Mouse (Mus musculus): ENCODE measurements at regions not wholly inside any gene's neighbourhood (a gene's known extent, or its start where the extent isn't known, plus 50 kb on each side); places are given as distances from the start of the nearest gene placed in this dataset.

DNA sequence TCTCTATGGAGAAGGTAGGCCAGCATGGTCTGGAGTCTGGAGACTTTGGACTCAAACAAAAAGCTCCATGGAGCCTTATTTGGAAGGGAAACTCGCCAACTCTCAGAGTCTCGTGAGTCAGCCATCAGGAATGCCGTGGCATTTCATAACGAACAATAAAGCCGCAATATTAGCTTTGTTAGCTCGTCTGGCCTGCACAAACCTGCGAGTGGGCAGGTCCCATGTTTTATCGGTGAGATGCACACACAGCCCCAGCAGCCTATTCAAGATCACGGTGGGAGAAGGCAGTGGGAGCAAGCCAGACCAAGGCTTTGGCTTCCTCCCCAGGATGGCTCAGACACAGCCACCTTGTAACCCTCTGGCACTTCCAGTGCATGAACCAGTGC is 84.4 kb downstream of the Gm11733 start:
- Histone ChIP-seq H3K4me3 (no peak overlapping the region), H3K36me3 (no peaks in the 10 kb centered on the region), H3K9me3 (replicated peaks) (no peaks in the 10 kb centered on the region; the same call in 1 of the 2 replicates), H3K27ac (replicated peaks) (no peak overlapping the region; the same call in 1 of the 2 replicates), H3K27me3 (ENCODE audit: low read depth, poor library complexity, severe bottlenecking) (no peaks in the 10 kb centered on the region), H3K4me1 (peaks cover 9% of the 10 kb centered on the region; the same call in 1 of the 2 replicates)
- DNase-seq (ENCODE audit: low spot score): no peak
- 93% methylated on average over 9 of the region's 9 CpGs for WGBS

DNA sequence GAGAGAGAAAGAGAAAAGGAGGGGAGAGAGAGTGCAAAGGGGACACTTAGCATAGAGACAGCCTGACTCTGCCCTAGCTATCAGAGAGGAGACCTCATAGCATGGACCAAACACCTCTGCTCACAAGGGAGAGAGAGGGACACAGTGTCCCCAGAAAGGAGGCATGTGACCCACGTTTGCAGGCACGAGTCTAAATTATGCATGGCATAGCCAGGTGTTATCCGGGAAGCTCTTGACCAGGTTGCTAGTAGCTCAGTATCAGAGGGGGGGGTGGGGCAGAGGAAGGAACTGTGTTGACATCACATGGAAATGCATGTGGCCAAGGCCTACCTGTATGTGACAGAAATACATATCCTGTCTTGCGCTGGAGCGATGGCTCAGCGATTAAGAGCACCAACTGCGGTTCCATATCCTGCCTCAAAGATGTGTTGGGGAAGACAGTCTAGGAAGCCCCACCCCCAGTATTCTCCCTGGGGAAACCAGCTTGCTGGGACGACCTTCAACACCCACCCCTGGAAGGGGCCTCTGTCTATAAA is 84.5 kb upstream of the Tnrc6c start:
- no peak overlapping the region for H3K27ac ChIP-seq (replicated peaks)
- WGBS: 84% methylated on average over 8 of the region's 8 CpGs
- no peak for DNase-seq (ENCODE audit: low spot score)

GRCm38 (mm10) chr11:117571858-117572257 is 82.2 kb upstream of the Tnrc6c start:
- DNase-seq (ENCODE audit: low spot score): no peak
- Histone ChIP-seq H3K9me3 (replicated peaks) (no peaks in the 10 kb centered on the region), H3K4me3 (no peak overlapping the region), H3K4me1 (peaks cover 14% of the 10 kb centered on the region; the same call in 1 of the 2 replicates), H3K27ac (replicated peaks) (no peak overlapping the region), H3K36me3 (no peaks in the 10 kb centered on the region), H3K27me3 (ENCODE audit: low read depth, poor library complexity, severe bottlenecking) (no peaks in the 10 kb centered on the region)
- 88% methylated on average over 3 of the region's 3 CpGs for WGBS

More for the DNA sequence above, 84.5 kb upstream of the Tnrc6c start:
- peaks cover 14% of the 10 kb centered on the region; the same call in 1 of the 2 replicates for H3K4me1 ChIP-seq
- no peaks in the 10 kb centered on the region for H3K36me3 ChIP-seq
- no peaks in the 10 kb centered on the region; the same call in 1 of the 2 replicates for H3K9me3 ChIP-seq (replicated peaks)
- no peak overlapping the region for H3K4me3 ChIP-seq
- no peaks in the 10 kb centered on the region for H3K27me3 ChIP-seq (ENCODE audit: low read depth, poor library complexity, severe bottlenecking)

DNA sequence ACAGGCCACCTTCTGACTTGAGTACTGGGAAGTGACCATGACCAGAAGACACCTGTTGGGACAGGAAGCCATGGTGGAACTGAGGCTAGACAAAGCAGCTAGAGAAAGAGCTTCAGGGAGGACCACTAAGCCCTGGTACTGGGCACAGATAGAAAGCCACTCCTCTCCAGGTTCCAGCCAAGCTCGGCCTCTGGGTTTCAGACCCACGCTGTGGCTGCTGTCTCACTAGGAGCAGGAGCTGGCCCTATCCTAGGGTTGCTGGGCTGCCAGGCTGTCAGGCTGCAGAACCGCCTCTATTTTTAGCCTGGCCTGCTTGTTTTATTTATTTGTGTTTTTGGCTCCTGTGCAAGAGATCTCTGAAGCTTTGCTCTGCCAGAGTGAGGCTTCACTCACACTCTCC is 79.4 kb upstream of the Tnrc6c start:
- DNase-seq (ENCODE audit: low spot score): no peak
- no peaks in the 10 kb centered on the region for H3K36me3 ChIP-seq
- no peaks in the 10 kb centered on the region for H3K9me3 ChIP-seq (replicated peaks)
- no peak overlapping the region for H3K27ac ChIP-seq (replicated peaks)
- no peak overlapping the region for H3K4me3 ChIP-seq
- H3K4me1 ChIP-seq: peaks cover 14% of the 10 kb centered on the region
- WGBS: 76% methylated on average over 3 of the region's 3 CpGs
- H3K27me3 ChIP-seq (ENCODE audit: low read depth, poor library complexity, severe bottlenecking): no peaks in the 10 kb centered on the region

DNA sequence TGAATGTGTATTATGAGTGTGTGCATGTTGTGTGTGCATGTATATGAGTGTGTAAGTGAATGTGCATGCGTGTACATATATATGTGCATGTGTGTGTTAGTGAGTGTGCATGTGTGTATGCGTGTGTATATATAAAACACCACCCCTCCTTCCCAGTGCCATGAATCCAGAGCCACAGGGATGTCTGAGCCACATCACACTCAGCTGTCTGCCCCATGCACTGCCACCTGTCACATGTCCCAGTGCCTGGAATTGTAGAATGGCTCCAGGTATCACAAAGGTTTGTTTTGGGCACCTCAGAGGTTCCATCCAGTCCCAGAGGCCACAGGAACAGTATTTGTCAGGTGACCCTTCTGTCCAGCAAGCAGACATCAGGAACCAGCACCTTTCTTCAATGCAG is 75.0 kb upstream of the Tnrc6c start:
- no peak overlapping the region for H3K4me3 ChIP-seq
- H3K36me3 ChIP-seq: no peaks in the 10 kb centered on the region
- no peak for DNase-seq (ENCODE audit: low spot score)
- 0 out of 2 replicates have a peak overlapping the region, but pooled peaks have one; percentile 1 for H3K27ac ChIP-seq (replicated peaks)
- no peaks in the 10 kb centered on the region for H3K9me3 ChIP-seq (replicated peaks)
- H3K4me1 ChIP-seq: peaks cover 10% of the 10 kb centered on the region; the same call in 1 of the 2 replicates
- 92% methylated on average over 2 of the region's 2 CpGs for WGBS
- H3K27me3 ChIP-seq (ENCODE audit: low read depth, poor library complexity, severe bottlenecking): no peaks in the 10 kb centered on the region

- DNase-seq (ENCODE audit: low spot score): no peak
- Histone ChIP-seq H3K27ac (replicated peaks) (0 out of 2 replicates have a peak overlapping the region, but pooled peaks have one; percentile 1), H3K4me1 (peaks cover 10% of the 10 kb centered on the region; the same call in 1 of the 2 replicates), H3K9me3 (replicated peaks) (no peaks in the 10 kb centered on the region), H3K27me3 (ENCODE audit: low read depth, poor library complexity, severe bottlenecking) (no peaks in the 10 kb centered on the region), H3K4me3 (no peak overlapping the region), H3K36me3 (no peaks in the 10 kb centered on the region)
- WGBS: 69% methylated on average over 3 of the region's 3 CpGs
Measured at GRCm38 (mm10) chr11:117579720-117580119, 74.4 kb upstream of the Tnrc6c start.

DNA sequence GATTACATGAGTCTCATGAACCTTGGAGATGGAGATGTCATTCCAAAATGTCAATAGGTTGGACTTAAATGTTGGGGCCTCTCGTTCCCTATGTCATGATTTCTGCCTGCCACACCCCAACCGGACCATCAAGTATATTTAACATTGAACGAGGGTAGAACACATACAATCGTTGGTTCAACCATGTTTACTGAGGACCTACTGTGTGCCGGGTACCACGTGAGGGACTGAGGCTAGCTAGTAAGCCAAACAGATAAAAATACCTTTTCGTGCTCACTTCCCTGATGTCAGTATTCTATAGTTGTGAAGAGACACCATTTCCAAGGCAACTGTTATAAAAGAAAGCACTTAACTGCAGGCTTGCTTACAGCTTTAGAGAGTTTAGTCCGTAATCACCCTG is 70.6 kb upstream of the Tnrc6c start:
- peaks cover 23% of the 10 kb centered on the region for H3K4me1 ChIP-seq
- no peak for DNase-seq (ENCODE audit: low spot score)
- WGBS: 94% methylated on average over 8 of the region's 8 CpGs

GRCm38 (mm10) chr11:117585556-117585955 is 68.5 kb upstream of the Tnrc6c start:
- Histone ChIP-seq H3K27ac (replicated peaks) (no peak overlapping the region), H3K4me3 (no peak overlapping the region), H3K27me3 (ENCODE audit: low read depth, poor library complexity, severe bottlenecking) (no peaks in the 10 kb centered on the region), H3K4me1 (peaks cover 30% of the 10 kb centered on the region), H3K36me3 (no peaks in the 10 kb centered on the region), H3K9me3 (replicated peaks) (no peaks in the 10 kb centered on the region)
- DNase-seq (ENCODE audit: low spot score): no peak
- 89% methylated on average over 5 of the region's 5 CpGs for WGBS

More for the DNA sequence above, 70.6 kb upstream of the Tnrc6c start:
- no peaks in the 10 kb centered on the region for H3K27me3 ChIP-seq (ENCODE audit: low read depth, poor library complexity, severe bottlenecking)
- no peak overlapping the region for H3K27ac ChIP-seq (replicated peaks)
- no peaks in the 10 kb centered on the region for H3K36me3 ChIP-seq
- no peak overlapping the region for H3K4me3 ChIP-seq
- H3K9me3 ChIP-seq (replicated peaks): no peaks in the 10 kb centered on the region

DNA sequence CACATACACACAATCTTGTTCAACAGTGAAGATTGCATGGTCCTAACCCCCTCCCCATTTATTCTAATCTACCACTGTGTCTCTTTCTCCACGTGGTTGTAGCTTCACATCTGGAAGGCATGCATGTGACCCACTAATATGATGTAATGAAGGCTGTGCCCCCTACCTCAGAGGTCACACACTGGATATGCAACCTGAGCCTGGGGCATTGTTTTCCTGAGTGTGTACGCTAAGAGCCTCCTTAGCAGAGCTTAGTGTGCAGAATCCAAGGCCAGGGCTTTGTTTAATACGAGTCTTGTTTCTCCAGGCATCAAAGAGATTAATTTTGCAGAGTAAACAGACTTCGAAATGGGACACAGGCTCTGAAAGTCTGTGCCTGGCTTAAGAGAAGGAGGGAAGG is 68.0 kb upstream of the Tnrc6c start:
- no peak for DNase-seq (ENCODE audit: low spot score)
- H3K4me1 ChIP-seq: peaks cover 26% of the 10 kb centered on the region
- no peaks in the 10 kb centered on the region for H3K36me3 ChIP-seq
- peak overlapping the region; percentile 33; the same call in 1 of the 2 replicates for H3K27ac ChIP-seq (replicated peaks)
- no peaks in the 10 kb centered on the region for H3K27me3 ChIP-seq (ENCODE audit: low read depth, poor library complexity, severe bottlenecking)
- no peak overlapping the region for H3K4me3 ChIP-seq
- WGBS: 30% methylated on average over 4 of the region's 4 CpGs
- no peaks in the 10 kb centered on the region; the same call in 1 of the 2 replicates for H3K9me3 ChIP-seq (replicated peaks)

DNA sequence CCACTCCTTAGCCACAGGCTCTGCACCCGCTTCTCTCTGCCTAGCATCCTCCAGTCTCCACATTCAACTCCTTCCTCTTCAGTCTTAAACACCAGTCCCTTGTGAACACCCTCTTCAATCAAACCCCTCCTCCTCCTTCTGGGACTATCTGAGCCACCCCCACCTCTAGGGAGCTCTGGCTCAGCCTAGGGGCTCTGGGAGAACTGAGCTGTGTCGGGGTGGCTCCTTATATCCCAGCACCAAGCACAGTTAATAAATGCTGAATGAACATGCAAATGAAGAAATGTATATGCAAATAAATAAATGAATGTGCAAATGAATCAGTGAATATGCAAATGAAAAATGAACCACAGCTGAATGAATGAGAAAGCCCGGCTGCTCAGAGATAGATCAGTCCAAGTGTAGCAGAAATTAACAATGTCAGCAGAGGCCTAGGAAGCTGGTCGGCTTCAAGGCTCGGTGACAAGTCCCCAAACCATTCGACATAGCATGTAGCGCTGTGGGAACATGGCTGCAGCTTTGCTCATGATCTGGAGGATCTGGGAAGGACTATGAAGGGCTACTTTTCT is 67.1 kb upstream of the Tnrc6c start:
- no peaks in the 10 kb centered on the region for H3K36me3 ChIP-seq
- H3K27me3 ChIP-seq (ENCODE audit: low read depth, poor library complexity, severe bottlenecking): no peaks in the 10 kb centered on the region
- H3K4me1 ChIP-seq: peaks cover 28% of the 10 kb centered on the region
- H3K27ac ChIP-seq (replicated peaks): peak overlapping the region; percentile 33; the same call in 1 of the 2 replicates
- H3K4me3 ChIP-seq: no peak overlapping the region
- DNase-seq (ENCODE audit: low spot score): no peak
- WGBS: 92% methylated on average over 7 of the region's 7 CpGs
- H3K9me3 ChIP-seq (replicated peaks): no peaks in the 10 kb centered on the region; the same call in 1 of the 2 replicates

DNA sequence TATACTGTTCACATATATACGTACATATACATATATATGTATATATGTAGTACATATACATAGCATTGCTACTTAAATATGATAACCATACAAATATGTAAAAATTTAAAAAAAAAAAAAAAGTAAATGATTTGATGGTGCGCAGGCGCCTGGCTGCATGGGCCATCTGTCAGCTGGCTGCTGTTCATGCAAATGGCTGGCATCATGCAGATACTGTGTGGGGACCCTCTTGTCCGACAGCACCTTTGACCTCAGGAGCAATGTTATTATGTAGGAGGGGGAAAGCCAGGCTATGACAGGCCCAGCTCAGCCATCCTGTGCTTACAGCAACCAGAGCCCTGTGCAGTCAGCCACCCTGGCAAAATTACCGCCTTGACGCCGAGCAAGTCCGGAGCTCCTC is 65.1 kb upstream of the Tnrc6c start:
- DNase-seq (ENCODE audit: low spot score): no peak
- Histone ChIP-seq H3K4me3 (no peak overlapping the region), H3K4me1 (peaks cover 35% of the 10 kb centered on the region), H3K36me3 (no peaks in the 10 kb centered on the region), H3K9me3 (replicated peaks) (no peaks in the 10 kb centered on the region; the same call in 1 of the 2 replicates), H3K27me3 (ENCODE audit: low read depth, poor library complexity, severe bottlenecking) (no peaks in the 10 kb centered on the region), H3K27ac (replicated peaks) (no peak overlapping the region)
- 95% methylated on average over 8 of the region's 8 CpGs for WGBS

GRCm38 (mm10) chr11:117589422-117589821 is 64.7 kb upstream of the Tnrc6c start:
- no peak for DNase-seq (ENCODE audit: low spot score)
- H3K27me3 ChIP-seq (ENCODE audit: low read depth, poor library complexity, severe bottlenecking): peaks cover 2% of the 10 kb centered on the region
- no peaks in the 10 kb centered on the region for H3K36me3 ChIP-seq
- H3K4me1 ChIP-seq: peaks cover 35% of the 10 kb centered on the region
- H3K9me3 ChIP-seq (replicated peaks): no peaks in the 10 kb centered on the region; the same call in 1 of the 2 replicates
- WGBS: 92% methylated on average over 14 of the region's 14 CpGs
- no peak overlapping the region for H3K27ac ChIP-seq (replicated peaks)
- H3K4me3 ChIP-seq: no peak overlapping the region

DNA sequence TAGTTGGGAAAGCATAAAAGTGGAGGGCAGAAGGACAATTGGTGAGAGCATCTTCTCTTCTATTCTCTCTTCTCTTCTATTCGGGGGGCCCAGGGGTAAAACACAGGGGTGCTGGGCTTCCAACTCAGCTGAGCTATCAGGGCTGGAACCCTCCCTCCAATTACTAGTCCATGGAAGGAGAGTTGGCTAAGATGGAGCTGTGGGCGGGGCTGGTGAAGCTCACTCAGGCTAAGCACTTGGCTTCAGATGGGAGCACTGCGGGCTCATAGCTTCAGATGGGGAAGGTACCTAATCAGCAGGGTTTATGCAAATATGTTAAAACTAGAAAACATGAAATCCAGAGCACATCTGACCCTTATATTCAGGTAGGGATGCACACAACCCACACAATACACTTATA is 61.5 kb upstream of the Tnrc6c start:
- DNase-seq (ENCODE audit: low spot score): no peak
- no peak overlapping the region for H3K4me3 ChIP-seq
- H3K4me1 ChIP-seq: peaks cover 28% of the 10 kb centered on the region
- peaks cover 34% of the 10 kb centered on the region for H3K27me3 ChIP-seq (ENCODE audit: low read depth, poor library complexity, severe bottlenecking)
- WGBS: 60% methylated on average over 3 of the region's 3 CpGs
- no peaks in the 10 kb centered on the region for H3K36me3 ChIP-seq
- H3K9me3 ChIP-seq (replicated peaks): no peaks in the 10 kb centered on the region; the same call in 1 of the 2 replicates
- no peak overlapping the region for H3K27ac ChIP-seq (replicated peaks)

All from midbrain, embryonic 10.5 days (tissue).